Mouse (Mus musculus): ENCODE measurements at regions not wholly inside any gene's neighbourhood (a gene's known extent, or its start where the extent isn't known, plus 50 kb on each side); places are given as distances from the start of the nearest gene placed in this dataset.

GRCm38 (mm10) chr8:87105106-87105505, 220.0 kb upstream of the N4bp1 start:
- no peak for DNase-seq

- no peak for DNase-seq
Measured at GRCm38 (mm10) chr8:87095211-87095610, 210.2 kb upstream of the N4bp1 start.

DNA sequence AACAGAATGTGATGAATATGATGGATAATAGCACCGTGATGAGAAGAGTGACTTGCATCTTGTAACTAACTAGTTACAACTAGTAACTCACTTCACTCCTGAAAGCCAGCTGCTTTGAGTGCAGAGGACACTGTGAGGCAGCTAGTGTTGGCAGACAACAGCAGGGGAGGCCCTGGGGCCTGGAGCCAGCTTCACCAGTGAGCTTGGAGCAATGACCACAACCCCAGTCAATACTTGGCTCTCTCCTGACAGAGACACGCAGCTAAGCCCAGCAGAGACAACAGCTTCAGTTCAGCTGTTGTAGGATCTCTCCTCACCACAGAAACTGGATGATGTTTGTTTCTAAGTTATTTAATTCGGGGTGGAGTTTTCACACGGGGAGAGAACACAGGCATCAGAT, 209.6 kb upstream of the N4bp1 start:
- DNase-seq, result no peak

GRCm38 (mm10) chr8:87093716-87094115, 208.7 kb upstream of the N4bp1 start:
- no peak for DNase-seq

- DNase-seq, result no peak
Measured at GRCm38 (mm10) chr8:87093081-87093480, 208.0 kb upstream of the N4bp1 start.

DNA sequence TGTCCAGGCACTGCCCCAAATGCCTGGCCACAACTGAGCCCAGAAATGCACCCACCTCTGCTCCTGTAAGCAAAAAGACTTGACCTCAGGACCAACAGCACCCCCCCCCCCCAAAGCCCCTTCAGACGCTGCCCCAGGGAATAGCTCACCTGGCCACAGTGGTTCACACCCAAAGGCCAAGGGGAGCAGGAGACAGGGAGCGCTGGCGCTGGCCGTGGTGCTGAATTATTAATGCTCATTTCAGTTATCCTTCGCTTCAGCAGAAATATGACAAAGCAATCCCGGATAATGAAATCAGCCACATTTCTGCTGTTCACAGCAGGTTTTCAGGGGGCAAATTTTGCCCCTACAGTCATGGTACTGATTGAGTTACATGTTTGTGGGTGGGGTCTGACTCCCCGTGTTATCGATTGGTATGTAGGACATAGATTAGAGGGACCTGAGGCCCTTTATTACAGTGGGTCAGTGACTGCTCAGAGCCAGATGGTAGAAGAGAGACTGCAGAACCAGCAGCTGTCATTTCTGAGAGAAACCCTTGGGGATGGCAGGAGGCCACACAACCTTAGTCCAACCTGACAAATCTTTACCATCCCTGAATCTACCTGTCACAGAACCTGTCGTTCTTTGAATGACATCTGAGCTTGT, 202.5 kb upstream of the N4bp1 start:
- no peak for DNase-seq

DNA sequence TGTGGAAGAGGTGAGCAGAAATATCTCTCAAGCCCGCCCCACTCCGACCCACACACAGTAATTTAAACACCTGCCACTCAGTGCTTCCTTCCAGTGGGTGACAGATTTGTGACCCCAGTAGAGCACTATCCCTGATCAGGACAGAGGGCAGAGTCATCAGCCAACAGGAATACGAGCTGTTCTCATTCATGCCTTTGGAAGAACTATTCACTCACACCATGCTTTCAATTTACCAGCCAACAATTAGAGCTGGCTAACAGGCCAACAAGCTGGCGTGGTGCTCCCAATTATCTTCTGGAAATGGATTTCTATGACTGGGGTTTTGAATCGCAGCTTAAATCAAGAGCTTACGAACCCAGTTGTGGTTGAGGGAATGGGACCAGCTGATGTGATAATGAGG, 193.2 kb upstream of the N4bp1 start:
- DNase-seq, result no peak

GRCm38 (mm10) chr8:87075921-87076320, 190.9 kb upstream of the N4bp1 start:
- no peak for DNase-seq

DNA sequence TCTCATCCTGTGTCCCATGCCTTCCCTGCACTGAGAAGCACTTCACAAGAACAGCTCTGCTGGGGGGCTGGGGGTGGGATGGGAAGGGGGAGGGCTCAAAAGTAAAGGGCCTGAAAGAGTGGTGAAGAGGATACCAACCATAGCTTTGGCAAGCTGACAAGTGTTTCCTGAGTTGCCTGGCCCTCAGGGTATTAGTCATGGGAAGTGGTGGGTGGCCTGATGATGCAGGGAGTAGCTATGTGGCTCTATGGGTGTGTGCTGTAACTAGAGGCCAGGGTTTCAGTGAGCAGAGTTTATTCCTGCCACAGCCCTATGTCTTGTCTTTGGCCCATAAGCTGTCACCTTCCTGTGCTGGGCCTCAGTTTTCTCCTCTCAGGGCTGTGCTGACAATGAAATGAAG, 186.2 kb upstream of the N4bp1 start:
- no peak for DNase-seq

DNA sequence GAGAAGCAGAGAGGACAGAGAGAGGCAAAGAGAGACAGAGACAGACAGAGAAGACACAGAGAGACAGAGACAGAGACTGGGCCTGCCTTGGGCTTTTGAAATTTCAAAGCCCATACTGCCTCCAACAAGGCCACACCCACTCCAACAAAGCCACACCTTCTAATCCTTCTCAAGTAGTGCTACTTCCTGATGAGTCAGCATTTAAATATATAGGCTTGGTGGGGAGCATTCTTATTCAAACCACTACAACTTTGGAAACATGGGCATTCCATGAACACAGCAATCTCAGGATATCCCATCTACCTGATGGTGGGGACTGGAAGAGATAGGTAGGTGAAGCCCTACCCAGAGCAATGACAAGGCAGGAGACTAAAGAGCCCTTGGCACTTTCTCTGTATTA, 182.0 kb upstream of the N4bp1 start:
- no peak for DNase-seq

DNA sequence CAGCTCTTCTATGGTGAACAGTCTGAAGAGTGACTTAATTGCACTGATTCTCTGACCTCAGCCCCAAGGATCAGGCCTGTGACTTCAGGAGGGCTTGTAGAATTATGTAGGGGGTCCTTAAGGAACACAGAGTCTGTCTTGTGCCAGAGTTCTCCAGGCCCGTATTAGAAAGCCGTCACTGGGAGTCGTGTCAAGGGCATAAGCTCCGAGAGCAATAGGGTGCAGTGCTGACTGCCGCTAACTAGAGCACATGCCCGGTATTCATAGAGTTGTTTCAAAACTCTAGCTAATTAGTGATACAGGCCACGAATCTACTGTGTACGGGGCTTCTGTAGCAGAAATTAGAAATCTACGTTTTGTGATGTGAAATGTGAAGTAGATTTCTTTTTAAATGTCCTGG, 179.7 kb upstream of the N4bp1 start:
- DNase-seq, result no peak

DNA sequence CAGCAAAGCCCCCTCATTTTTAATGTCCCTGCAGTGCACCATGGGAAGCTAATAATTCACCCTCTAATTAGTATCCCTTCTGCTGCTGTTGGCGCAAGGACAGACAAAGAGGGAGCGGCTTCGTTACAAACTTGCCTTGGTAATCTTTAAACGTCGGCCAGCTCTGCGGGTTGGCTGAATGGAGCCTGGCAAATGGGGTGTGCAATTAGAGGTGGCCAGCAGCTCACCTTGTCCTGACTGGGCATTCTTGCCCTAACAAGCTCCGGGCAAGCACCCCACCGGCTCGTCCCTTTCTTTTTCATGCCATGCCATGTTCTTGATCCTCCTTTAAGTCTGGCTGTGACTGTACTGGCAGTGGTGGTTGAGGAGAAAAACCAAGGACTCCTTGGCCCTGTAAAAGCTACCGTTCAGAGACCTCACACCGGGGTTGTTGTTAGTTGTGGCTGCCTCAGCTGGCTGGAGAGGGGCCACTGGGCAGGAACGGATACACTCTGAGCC, 179.2 kb upstream of the N4bp1 start:
- DNase-seq, result no peak

GRCm38 (mm10) chr8:87063588-87063987, 178.5 kb upstream of the N4bp1 start:
- no peak for DNase-seq

DNA sequence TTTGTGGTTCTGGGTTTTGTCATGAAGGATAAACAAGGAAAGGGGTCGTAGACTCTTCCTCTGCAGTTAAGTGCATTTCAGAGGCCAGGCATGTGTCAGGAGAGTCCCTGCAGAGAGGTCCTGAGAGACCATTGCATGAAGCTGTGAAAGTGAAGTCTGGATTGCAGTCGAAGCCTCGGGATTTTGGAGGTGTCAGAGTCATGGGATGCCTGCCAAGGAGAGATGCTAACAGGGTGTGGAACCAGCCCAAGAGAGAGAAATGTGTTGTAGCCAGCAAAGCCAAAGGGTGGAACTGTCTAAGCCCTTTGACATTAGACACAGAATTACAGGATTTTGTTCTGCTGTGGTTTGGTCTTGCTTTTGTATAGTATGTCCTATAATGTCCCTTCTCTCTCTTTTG, 164.7 kb upstream of the N4bp1 start:
- DNase-seq, result no peak

- DNase-seq, result no peak
Measured at GRCm38 (mm10) chr8:87049196-87049595, 164.1 kb upstream of the N4bp1 start.

- DNase-seq, result no peak
Measured at GRCm38 (mm10) chr8:87046590-87046989, 161.5 kb upstream of the N4bp1 start.

DNA sequence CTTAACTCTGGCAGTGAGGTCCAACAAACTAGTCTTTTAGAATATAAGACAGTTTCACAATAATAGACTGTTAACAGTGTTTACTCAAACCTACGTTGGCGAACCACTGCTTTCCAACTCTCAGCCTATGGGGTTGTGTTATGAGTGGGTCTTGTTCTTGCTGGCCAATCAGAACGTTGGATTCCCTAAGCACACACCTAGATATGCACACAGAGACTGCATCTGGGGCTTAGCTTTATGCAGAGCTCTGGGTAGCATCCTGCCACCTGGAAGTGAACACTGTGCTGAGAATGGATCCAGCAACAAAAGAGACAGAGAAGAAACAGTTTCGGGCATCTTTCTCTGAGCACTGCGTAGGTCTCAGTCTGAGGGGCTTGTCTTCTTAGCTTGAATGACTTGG, 158.0 kb upstream of the N4bp1 start:
- DNase-seq, result no peak

- DNase-seq, result no peak
Measured at GRCm38 (mm10) chr8:87037620-87038380, 152.7 kb upstream of the N4bp1 start.

DNA sequence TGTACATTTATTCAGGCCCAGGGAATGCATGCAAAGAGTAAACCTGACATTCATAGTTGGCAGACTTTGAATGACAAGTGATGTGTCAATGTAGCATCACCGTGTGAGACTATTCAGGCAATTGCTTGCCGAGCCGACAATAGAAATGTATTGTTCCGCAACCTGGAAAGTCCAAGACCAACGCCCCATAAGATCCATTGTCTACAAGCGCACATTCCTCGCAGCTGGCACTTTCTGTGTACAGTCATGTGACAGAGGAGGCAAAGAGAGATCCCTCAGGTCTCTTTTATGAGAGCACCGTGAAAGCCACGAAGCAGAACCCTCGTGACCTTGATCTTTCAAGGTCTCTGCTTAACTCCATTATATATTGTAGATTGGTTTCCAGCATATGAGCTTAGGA, 150.9 kb upstream of the N4bp1 start:
- no peak for DNase-seq

DNA sequence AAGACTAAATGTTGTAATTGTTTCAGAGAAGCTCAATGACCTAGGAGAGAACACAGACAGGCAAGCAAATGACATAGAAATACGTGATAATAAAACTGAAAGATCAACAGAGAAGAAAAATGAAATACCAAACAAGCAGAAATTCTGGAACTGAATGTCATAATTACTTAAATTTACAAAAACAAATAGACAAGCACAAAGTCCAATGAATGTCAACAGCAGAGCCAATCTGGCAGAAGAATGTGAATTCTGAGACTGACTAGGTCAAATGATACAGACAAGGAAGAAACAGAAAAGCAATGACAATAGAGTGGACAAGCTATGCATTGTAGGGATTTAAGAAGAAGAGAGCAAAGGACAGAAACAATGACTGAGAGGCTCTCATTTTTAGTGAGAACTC, 143.1 kb upstream of the N4bp1 start:
- no peak for DNase-seq

- no peak for DNase-seq
Measured at GRCm38 (mm10) chr8:87025946-87026345, 140.9 kb upstream of the N4bp1 start.

DNA sequence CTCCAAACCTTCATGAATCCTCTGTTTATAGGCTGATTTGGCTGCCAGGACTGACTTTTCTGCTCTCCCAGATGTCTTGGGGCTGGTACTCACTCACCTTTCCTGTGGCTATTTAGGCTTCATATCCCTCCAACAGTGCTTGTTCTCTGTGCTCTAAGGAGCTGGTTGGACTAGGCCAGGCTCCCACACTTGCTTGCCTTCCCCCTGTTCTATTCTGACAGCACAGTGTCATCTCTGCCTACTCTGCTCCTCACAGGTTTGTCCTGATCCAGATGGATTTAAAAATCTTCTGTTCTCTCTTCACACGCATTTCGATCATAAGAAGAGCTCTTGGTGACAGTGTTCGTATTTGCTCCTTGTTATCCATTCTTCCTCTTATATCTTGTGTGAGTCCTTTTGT, 134.7 kb upstream of the N4bp1 start:
- DNase-seq, result no peak

GRCm38 (mm10) chr8:86975546-86975945, 90.5 kb upstream of the N4bp1 start:
- no peak for DNase-seq

DNA sequence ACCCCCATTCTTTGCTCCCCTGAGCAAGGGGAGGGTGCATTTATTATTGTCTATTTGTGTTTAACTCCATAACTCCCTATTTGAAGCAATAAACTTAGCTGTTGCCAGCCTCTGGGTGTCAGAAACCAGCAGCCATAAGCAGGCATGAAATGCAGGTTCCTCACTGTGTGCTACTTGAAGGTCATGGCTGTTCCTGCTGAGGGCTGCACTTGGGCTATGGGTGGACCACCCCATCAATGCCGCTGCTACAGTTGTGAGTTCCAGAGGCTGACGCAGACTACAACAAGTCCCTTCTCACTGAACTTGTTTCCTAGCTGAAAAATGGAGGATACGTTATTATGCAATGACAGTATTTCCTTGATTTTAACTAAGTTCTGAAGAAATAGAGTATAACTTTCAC, 86.7 kb upstream of the N4bp1 start:
- DNase-seq, result no peak

- DNase-seq, result no peak
Measured at GRCm38 (mm10) chr8:86969051-86969450, 84.0 kb upstream of the N4bp1 start.
